Mouse (Mus musculus) brain, embryonic 18.5 days (tissue): Measurements from ENCODE around the gene Tsc22d3.
"Not testable (repeated sequence)": the region's sequence is repeated elsewhere in the genome, so short reads cannot be mapped to it uniquely, and the experiment has no call there.

Experiments used
- DNase-seq: peaks from one replicate; pipeline ENCODE4 v3.0.0-alpha.2; 2012; ENCODE audit warnings: low read depth, low spot score

Tsc22d3 gene

GRCm38 (mm10) chrX:140529074-140529561 is 71.3 kb downstream of the Tsc22d3 start:
- no peak for DNase-seq

DNA sequence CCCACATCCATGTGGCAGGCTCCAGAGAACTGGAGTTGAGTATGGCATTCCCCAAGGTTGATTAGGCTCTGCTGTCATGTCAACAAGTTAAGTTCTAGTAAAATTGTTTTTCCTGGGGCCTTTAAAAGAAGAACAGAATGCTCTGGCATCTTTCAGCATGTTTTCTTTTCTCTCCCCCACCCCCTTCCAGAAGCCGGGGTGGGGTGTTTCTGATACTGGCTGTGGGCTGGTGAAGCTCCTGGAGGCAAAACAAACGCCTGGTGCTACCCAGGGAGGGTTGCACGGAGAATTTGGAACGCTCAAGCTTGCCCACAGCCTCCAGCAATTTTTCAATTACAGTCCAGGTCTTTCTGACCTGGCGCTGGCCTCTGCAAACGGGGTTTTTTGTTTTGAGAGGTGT is 73.2 kb downstream of the Tsc22d3 start:
- no peak for DNase-seq

DNA sequence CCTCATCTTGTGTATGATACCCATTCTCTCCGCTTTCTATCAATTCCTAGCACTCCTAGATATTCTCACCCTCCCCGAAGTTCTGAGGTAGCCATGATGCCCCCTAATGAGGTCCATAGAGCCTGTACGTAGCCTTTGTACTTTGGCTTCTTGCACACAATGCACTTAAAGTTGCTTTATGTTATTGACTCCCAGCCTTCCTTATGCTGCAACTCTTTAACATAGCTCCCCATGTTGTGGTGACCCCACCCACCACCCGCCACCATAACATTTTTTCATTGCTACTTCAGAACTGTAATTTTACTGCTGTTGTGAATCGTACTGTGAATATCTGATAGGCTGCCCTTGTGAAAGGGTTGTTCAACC is 74.2 kb downstream of the Tsc22d3 start:
- DNase-seq, result no peak

GRCm38 (mm10) chrX:140525604-140526252 is 74.7 kb downstream of the Tsc22d3 start:
- no peak for DNase-seq

DNA sequence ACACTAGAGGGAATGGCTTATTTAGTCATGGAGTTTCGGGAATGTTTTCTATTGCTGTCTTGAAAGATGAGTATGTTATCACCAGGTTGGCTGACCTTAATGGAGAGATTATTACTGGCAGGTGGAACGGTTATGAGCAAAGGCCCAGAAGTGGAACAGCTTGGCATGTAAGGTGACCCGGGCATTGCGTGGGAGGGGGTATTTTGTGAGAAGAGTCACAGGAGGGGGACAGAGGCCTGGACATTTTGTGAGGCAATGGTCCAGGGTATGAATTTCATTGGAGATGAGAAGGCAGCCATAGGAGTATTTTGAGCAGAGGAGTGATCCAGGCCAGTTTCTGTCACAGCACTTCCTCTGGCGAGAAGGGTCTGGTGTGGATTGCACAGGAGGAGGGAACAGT is 76.2 kb downstream of the Tsc22d3 start:
- DNase-seq, result no peak

DNA sequence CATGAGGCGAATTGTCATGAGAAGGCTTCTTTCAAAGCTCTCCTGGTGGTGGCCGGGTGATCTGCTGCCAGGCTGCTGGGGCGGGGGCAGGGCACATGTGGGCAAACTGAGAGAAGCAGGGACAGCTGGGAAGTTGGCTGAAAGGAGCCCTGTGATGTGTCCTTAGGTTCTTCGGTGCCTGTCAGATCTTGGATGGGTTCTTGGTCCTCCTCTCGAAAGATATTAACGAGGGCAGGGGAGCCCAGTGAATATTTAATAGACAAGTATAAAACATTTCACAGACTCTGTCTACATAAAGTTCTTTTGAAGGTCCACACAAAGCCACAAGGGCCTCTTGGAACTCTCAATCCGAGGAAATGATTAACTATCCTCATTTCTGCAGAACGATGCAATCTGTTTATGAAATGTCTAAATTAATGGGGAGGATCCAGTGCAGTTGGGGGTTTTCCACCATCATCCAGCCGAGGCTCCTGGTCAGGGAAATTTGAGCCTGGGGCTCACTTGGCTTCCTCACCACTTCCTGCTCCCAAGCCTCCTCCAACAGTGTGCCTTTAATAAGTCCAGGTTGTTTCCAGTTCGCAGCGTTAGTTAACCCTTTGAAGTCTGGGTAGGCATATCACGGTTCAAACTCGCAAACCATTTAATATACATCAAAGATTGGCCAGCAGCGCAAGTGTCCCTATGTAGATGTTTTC is 78.2 kb downstream of the Tsc22d3 start:
- DNase-seq, result no peak

- no peak for DNase-seq
These were observed 80.0 kb downstream of the Tsc22d3 start for GRCm38 (mm10) chrX:140520146-140521102.

DNA sequence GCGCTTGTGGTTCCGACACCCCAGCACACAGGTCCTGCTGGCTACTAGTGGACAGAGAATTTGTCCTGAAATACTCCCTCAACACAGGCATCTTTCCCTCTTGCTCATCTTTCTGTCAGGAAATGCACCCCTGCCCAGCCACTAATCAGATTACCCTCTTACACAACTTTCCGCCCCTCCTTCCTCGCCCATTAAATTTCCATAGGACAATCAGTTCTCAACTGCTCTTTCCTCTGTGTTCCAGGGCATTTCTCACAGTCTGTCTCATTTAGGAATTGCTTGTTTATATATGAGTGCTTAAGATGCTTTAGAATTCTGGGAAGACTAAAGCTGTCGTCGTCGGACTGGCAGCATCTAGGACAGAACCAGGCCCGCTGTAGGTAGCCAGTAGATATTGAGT is 82.1 kb downstream of the Tsc22d3 start:
- no peak for DNase-seq

- DNase-seq, result no peak
These were observed 87.1 kb downstream of the Tsc22d3 start for GRCm38 (mm10) chrX:140513379-140513778.

- DNase-seq, result no peak
These were observed 88.5 kb downstream of the Tsc22d3 start for GRCm38 (mm10) chrX:140511687-140512651.

DNA sequence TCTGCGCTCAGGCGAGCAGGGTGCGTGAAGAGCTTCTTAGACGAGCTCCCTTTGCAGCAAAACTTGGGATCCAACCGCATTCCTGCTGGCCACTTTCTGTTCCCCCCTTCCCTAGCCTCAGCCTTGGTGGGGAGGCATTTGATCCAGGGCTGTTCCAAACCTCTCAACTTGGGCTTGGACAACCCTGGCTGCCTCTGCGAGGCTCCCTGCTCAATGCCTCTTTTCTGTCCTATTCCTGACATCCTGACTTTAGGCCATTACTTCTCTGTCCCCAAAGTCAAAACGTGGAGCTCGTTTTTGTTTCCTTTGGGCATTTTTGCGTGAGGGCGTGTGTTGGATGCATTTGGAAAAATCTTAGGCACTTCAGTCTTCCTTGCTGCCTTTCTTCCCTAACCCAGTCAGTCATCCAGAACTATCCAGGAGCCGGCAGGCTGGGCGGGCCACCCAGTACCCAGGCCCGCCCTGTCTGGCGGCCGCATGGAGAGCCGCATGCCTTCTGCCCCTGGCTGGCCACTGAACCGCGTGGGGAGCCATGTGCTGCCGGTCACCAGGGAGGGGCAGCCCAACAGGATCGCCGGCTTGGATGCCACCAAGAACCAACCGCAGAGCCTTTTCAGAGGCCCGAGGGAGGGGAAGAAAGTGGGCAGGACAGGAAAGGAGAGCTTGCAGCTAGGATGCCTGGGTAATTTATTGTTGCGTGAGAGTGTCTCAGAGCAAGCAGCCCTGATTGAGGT is 89.6 kb downstream of the Tsc22d3 start:
- no peak for DNase-seq

- DNase-seq, result no peak
These were observed 90.6 kb downstream of the Tsc22d3 start for GRCm38 (mm10) chrX:140509817-140510216.

DNA sequence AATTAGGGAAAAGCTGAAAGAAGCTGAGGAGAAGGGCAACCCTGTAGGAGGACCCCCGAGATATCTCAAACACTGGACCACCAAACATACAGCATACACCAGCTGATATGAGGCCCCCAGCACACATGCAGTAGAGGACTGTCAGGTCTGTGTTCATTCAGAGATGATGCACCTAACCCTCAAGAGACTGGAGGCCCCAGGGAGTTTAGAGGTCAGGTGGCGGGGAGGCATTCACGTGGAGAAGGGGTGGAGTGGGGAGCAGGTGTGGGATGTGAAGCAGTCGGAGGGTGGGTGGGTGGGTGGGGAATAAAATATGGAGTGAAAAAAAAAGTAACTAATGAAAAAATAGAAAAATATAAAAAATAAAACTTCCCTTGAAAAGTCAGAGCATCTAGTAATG is 91.7 kb downstream of the Tsc22d3 start:
- not testable (repeated sequence) for DNase-seq

- DNase-seq, result no peak
These were observed 93.1 kb downstream of the Tsc22d3 start for GRCm38 (mm10) chrX:140507377-140507776.

DNA sequence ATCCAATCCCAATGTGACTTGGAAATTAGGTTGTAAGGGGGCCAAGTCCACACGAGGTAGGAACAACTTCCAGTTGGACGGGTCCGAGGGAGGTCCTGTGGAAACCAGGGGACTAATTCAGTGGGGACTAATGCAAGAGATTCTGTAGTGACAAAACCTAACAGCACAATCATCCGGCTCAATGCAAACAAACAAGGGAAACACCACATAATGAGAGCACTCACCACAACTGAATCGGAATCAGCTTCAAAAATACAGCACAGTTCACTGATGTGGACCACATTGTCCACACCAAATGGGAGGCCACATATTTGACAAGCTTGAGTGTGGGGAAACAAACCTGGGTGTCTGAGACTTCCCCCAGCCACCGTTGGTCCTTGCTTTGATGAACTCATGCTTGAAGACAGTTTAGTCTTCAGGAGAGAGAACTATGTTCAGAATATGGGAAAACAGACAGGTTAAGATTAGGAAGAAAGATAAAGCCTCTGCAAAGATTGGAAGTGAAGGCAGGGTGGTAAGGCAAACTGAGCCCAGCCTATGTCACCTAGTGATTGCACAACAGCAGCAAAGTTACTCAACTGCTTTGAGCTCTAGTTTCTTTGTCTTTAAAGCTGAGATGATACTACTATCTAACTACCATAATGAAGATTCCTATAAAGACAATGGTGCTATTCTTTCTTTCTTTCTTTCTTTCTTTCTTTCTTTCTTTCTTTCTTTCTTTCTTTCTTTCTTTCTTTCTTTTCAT is 93.9 kb downstream of the Tsc22d3 start:
- DNase-seq, result no peak

- no peak for DNase-seq
These were observed 94.8 kb downstream of the Tsc22d3 start for GRCm38 (mm10) chrX:140505497-140506238.

DNA sequence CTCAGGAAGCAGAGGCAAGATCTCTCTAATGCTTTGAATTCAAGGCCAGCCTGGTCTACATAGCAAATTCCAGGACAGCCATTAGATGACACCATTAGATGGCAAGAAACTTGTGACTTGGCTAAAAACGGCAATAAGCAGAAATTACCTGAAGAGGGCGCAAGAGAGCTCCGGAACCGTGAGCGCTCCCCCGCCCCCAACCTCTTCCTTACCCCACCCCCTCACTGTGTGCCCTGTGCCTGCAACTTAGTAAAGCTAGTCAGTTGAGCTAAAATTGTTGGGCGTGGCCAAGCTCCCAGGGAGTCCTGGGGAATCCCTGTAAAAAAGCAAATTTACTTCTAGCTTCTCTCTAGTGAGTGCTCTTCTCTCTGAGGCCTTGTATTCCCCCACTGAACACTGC is 96.6 kb downstream of the Tsc22d3 start:
- no peak for DNase-seq

DNA sequence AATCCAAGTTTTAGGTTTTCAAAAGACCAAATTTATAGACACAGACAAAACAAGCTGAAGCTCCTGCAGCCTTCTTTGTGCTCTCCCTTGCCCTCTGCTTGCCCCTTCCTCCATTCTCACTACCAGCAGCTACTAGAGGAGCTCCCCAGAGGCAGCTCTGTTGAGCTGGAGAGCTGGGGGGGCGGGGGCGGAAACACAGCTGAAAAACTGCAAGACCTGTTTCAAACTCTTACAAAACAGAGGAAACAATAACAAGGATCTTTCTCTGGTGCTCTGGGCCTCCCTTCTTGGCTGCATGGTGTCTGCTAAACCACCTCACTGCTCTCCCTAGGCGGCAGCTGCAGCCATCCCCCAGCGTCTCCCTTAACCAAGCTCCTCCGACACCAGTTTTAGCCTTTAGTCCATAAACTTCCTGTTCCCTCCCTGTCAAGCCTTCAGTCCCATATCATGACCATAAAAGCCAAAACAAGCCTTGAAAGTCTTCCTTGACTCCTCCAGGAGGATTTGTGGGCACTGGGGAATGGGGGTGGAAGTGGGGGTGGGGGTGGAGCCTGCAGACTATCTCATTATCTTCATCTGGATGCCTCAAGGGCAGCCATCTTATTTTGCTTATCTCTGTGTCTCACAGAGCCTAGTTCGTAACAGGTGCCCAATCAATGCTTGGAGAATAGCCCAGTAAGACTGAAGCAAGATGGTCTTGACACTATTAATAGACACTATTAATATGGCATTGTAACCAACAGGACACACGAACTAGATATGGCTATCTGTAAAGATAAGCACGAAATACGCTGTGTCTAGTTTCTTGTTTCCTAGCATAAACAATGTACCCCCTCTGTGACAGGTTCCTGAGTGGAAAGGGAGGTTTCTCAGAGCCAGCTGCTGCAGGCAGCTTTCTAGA is 98.8 kb downstream of the Tsc22d3 start:
- no peak for DNase-seq
